Mouse (Mus musculus) C2C12 (cell line): ENCODE measurements around the gene Plxna4. TPM values are rescaled to one million over a fixed set of nuclear protein-coding genes. Genes with fewer than 3 reads are reported as not detected.

Experiments used
- H3K27me3 ChIP-seq: one replicate; pipeline ENCODE4 v1.6.1; 2011; ENCODE audit not compliant: control insufficient read depth, insufficient read depth, insufficient read length
- H3K36me3 ChIP-seq: one replicate; pipeline ENCODE4 v1.6.1; 2011; ENCODE audit not compliant: control insufficient read depth, insufficient read depth
- H3K4me3 ChIP-seq: one replicate; pipeline ENCODE4 v1.5.1; 2011; ENCODE audit warnings: mild to moderate bottlenecking, control low read depth; ENCODE audit not compliant: poor library complexity, insufficient read depth, severe bottlenecking
- H3K79me2 ChIP-seq: one replicate; pipeline ENCODE4 v1.6.1; 2011; ENCODE audit not compliant: control insufficient read depth, insufficient read depth
- H3K79me3 ChIP-seq: one replicate; pipeline ENCODE4 v1.6.1; 2011; ENCODE audit warnings: low read depth, control low read depth
- H3ac ChIP-seq: one replicate; pipeline ENCODE3; 2011; ENCODE audit warnings: low read depth; ENCODE audit not compliant: control insufficient read depth, insufficient read length
- CEBPB ChIP-seq: IDR thresholded peaks from one replicate; pipeline ENCODE4 v1.6.1; 2011; ENCODE audit warnings: low read depth, mild to moderate bottlenecking, control low read depth, moderate library complexity
- CTCF ChIP-seq: IDR thresholded peaks from one replicate; pipeline ENCODE4 v1.5.1; 2011; ENCODE audit not compliant: control insufficient read depth, insufficient read depth, insufficient read length
- FOSL1 ChIP-seq: IDR thresholded peaks from one replicate; pipeline ENCODE4 v1.8.0; 2011; ENCODE audit warnings: mild to moderate bottlenecking, low read length; ENCODE audit not compliant: poor library complexity, insufficient read depth, severe bottlenecking
- MAX ChIP-seq: IDR thresholded peaks from one replicate; pipeline ENCODE4 v1.6.1; 2011; ENCODE audit warnings: mild to moderate bottlenecking, control low read depth
- MYOD1 ChIP-seq: IDR thresholded peaks from one replicate; pipeline ENCODE4 v1.6.1; 2011; ENCODE audit warnings: low read depth; ENCODE audit not compliant: control insufficient read depth, insufficient read length
- MYOG ChIP-seq: IDR thresholded peaks from one replicate; pipeline ENCODE4 v1.6.1; 2011; ENCODE audit not compliant: control insufficient read depth, insufficient read length; ENCODE audit errors: extremely low read depth
- USF1 ChIP-seq: IDR thresholded peaks from one replicate; pipeline ENCODE4 v1.6.1; 2011; ENCODE audit warnings: low read depth, mild to moderate bottlenecking, control low read depth, moderate library complexity
- polyA plus RNA-seq: library from polyadenylated mRNA; unstranded; fragments of >200 nt; fragmentation: generic; extraction: Trizol; gene quantifications from one replicate; pipeline ENCODE4 v1.2.1, GENCODE M21; 2012; ENCODE audit warnings: missing spikeins

Plxna4 gene
- polyA plus RNA-seq, 1 experiment: 0.19 TPM

DNA sequence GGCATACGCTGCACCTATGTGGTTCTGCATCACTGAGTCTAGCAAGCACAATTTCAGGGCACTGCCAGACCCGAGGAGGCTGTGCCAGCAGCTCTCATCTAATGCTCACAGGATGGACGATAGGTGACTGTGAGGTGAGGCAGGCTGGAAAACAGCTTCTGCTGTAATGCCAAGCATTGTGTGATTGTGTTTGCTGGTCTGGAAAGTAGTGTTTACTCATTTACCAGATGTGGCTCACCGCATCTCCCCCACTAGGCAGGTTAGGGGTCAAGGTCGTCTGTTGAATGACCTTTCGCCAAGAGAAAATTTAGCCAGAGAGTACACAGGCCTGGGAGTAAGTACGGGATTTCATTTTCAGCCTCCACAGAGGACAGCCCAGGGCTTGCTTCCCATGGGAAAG, 377.9 kb downstream of the Plxna4 start:
- TF ChIP-seq MAX (no peak), USF1 (no peak), CTCF (no peak), CEBPB (no peak), MYOG (no peak), FOSL1 (no peak), MYOD1 (no peak)
- Histone ChIP-seq H3K36me3 (no peaks in the 10 kb centered on the region), H3K79me3 (no peaks in the 10 kb centered on the region), H3K79me2 (no peaks in the 10 kb centered on the region), H3ac (no peak overlapping the region), H3K27me3 (no peaks in the 10 kb centered on the region), H3K4me3 (no peak overlapping the region)

DNA sequence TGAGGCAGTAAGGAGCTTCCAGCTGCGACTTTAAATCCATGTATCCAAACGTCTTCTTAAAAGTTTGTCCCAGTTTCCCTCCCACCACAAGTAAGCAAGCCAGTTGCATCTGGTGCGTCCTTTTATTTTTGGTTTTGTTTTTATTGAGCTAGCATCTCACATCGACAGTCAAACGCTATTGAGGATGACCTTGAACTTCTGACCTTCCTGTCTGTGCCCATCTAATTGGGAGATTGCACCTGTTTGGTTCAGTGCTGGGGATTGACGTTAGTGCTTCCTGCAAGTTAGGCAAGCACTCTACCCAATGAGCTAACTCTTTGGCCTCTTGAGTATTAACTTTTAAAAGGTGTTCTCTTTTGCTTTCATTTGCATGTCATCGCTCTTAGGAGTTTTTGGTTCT, 379.0 kb downstream of the Plxna4 start:
- no peaks in the 10 kb centered on the region for H3K79me3 ChIP-seq
- no peak overlapping the region for H3ac ChIP-seq
- H3K4me3 ChIP-seq: no peak overlapping the region
- no peak for TF ChIP-seq MYOG
- no peak for TF ChIP-seq CTCF
- no peak for TF ChIP-seq USF1
- TF ChIP-seq MAX: no peak
- TF ChIP-seq FOSL1: no peak
- no peak for TF ChIP-seq MYOD1
- no peak for TF ChIP-seq CEBPB
- no peaks in the 10 kb centered on the region for H3K79me2 ChIP-seq
- no peaks in the 10 kb centered on the region for H3K27me3 ChIP-seq
- no peaks in the 10 kb centered on the region for H3K36me3 ChIP-seq

DNA sequence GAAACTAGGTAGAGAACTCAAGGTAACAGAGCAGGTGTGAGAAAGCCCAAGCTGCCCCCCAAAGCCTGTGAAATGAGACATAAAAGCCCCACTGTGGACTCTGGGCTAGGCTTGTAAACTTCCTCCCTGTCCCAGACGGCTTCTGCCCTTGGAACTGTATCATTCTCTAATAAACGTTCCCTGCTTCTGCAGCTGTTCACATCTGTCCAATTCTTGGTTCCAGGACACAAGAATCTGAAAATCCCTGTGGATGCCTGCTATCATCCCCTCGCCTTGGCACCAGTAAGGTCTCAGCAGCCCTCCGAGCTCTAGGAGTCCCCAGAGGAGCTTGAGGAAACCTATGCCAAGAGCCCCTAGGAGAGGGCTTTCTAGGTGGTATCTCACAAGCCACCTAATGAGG, 383.7 kb downstream of the Plxna4 start:
- H3ac ChIP-seq: no peak overlapping the region
- no peak overlapping the region for H3K4me3 ChIP-seq
- no peaks in the 10 kb centered on the region for H3K79me3 ChIP-seq
- H3K27me3 ChIP-seq: no peaks in the 10 kb centered on the region
- TF ChIP-seq CTCF (no peak), MAX (no peak), MYOD1 (no peak), FOSL1 (no peak), MYOG (no peak), CEBPB (no peak), USF1 (no peak)
- H3K36me3 ChIP-seq: no peaks in the 10 kb centered on the region
- no peaks in the 10 kb centered on the region for H3K79me2 ChIP-seq

DNA sequence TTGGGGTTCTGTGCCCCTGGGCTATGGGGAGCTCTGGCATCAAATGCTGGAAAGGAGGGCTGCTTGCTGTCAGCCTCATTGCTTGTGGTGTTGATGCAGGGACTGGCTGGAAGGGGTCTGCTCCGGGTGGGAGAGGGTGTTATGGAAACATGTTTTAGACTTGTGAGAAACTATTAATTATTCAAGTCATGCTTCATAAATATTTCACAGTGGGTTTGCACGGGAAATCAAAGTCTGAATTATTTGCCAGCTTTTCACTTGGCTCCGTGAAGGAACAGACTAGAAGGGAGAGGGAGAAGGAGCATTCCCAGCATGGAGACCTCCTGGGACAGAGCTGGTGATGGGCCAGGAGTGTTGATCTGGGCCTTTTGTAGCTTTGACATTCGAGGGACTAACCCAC, 384.6 kb downstream of the Plxna4 start:
- H3K79me3 ChIP-seq: no peaks in the 10 kb centered on the region
- no peak overlapping the region for H3K4me3 ChIP-seq
- H3K27me3 ChIP-seq: no peaks in the 10 kb centered on the region
- no peak overlapping the region for H3ac ChIP-seq
- no peak for TF ChIP-seq CTCF
- no peak for TF ChIP-seq USF1
- TF ChIP-seq CEBPB: no peak
- TF ChIP-seq FOSL1: no peak
- no peaks in the 10 kb centered on the region for H3K79me2 ChIP-seq
- H3K36me3 ChIP-seq: no peaks in the 10 kb centered on the region

DNA sequence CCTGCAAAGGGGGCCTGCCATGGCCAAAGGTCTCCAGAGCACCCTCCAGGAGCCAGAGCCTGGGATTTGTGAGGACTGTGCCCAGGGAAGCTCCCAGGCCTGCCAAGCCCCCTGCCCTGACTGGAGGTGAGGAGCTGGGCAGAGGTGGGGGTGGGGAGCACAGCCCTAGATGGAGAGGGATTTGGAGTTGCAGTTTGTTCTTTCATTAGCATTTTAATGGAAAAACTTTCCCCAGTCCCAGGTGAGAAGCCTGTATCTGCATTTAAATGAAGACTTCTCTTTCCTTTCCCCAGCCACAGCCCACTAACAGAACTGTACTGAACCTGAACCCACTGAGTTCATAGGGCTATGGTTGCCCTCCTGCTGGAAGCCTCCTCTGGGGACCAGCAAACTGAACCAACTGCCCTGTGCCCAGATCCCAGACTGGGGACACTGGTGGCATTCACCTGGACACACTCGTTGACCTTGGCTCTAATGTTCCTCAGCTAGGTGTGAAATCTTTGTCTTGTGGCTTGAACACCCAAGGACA, 385.3 kb downstream of the Plxna4 start:
- H3K79me2 ChIP-seq: no peaks in the 10 kb centered on the region
- H3K4me3 ChIP-seq: no peak overlapping the region
- H3ac ChIP-seq: no peak overlapping the region
- no peaks in the 10 kb centered on the region for H3K36me3 ChIP-seq
- H3K27me3 ChIP-seq: no peaks in the 10 kb centered on the region
- TF ChIP-seq MYOD1 (no peak), MYOG (no peak), CEBPB (no peak), CTCF (no peak), FOSL1 (no peak), USF1 (no peak), MAX (no peak)
- H3K79me3 ChIP-seq: no peaks in the 10 kb centered on the region

DNA sequence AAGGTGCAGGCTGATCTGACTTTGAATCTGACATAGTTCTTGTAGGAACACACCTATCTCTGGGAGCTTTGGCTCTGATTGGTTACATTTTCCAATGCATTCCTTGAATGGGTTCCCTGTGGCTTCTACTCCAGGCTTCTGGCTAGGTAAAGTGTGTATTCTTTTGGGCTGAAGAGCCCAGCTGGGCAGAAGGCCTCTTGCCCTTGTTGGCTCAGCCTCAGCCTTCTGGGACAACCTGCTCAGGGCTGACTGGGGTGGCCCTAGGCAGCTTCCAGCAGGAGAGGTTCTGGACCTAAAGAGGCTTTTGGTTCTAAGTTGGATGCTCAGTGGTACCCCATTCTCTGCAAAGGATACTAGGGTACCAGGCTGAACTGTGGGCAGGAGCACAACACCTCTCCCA, 386.5 kb downstream of the Plxna4 start:
- Histone ChIP-seq H3ac (no peak overlapping the region), H3K27me3 (no peaks in the 10 kb centered on the region), H3K4me3 (no peak overlapping the region), H3K79me2 (no peaks in the 10 kb centered on the region), H3K36me3 (no peaks in the 10 kb centered on the region), H3K79me3 (no peaks in the 10 kb centered on the region)
- TF ChIP-seq MYOD1 (no peak), CTCF (no peak), MYOG (no peak), MAX (no peak), USF1 (no peak), CEBPB (no peak), FOSL1 (no peak)
